Mouse (Mus musculus): ENCODE measurements around the gene Arhgef7.

DNA sequence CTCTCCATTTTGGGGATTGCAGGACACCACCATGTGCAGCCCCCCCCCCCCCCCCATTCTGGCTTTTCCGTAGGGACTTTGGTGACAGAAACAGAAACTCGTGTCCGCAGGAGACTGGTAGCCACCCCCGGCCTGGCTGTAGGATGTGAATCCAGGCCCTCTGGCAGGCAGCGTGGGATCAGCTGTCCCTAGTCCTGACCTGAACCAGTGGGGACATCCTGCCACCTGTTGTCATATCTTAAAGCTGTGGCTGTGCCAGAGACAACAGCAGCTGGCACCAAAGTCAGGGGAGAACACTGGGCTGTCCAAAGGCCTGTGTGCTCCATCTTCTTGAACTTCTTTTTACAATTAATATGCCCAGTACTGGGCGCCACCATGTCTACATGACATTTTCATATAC, 35.8 kb upstream of the Arhgef7 start:
- TF ChIP-seq CTCF (IDR thresholded peaks at IDR 0.05; ENCODE audit: low read depth) (no peak), EP300 (IDR thresholded peaks at IDR 0.05; ENCODE audit: low read depth) (no peak)
